Mouse (Mus musculus) myocyte (in vitro differentiated cells): ENCODE results near the gene Sfrp5.

Experiments
- CEBPB ChIP-seq: IDR thresholded peaks from 2 replicates; pipeline ENCODE4 v1.6.1; 2011; ENCODE audit warnings: mild to moderate bottlenecking, moderate library complexity; ENCODE audit not compliant: poor library complexity, insufficient read depth, severe bottlenecking
- E2F4 ChIP-seq: IDR thresholded peaks from one replicate; pipeline ENCODE4 v1.6.1; 2011; ENCODE audit warnings: mild to moderate bottlenecking, control low read depth, moderate library complexity; ENCODE audit not compliant: insufficient read depth
- MAX ChIP-seq: IDR thresholded peaks from one replicate; pipeline ENCODE4 v1.6.1; 2011; ENCODE audit warnings: low read depth, mild to moderate bottlenecking, control low read depth
- MYOD1 ChIP-seq, 3 experiments: IDR thresholded peaks; one replicate each; pipeline ENCODE4 v1.6.1; 2011; ENCODE audit warnings: control low read depth in 2 of 3, low read depth in 2 of 3, mild to moderate bottlenecking in 2 of 3, moderate library complexity in 1 of 3; ENCODE audit not compliant: insufficient read length in 2 of 3, control insufficient read depth in 1 of 3
- MYOG ChIP-seq, 3 experiments: IDR thresholded peaks; one replicate each; pipeline ENCODE4 v1.6.1; 2011; ENCODE audit warnings: control low read depth in 2 of 3, low read depth in 2 of 3, mild to moderate bottlenecking in 2 of 3; ENCODE audit not compliant: insufficient read length in 2 of 3, control insufficient read depth in 1 of 3, insufficient read depth in 1 of 3
- POLR2A ChIP-seq: IDR thresholded peaks from one replicate; pipeline ENCODE4 v1.6.1; 2011; ENCODE audit warnings: low read depth, mild to moderate bottlenecking, control low read depth, moderate library complexity; ENCODE audit not compliant: insufficient read length
- POLR2AphosphoS2 ChIP-seq: IDR thresholded peaks from one replicate; pipeline ENCODE4 v1.6.1; 2011; ENCODE audit warnings: low read depth, control low read depth; ENCODE audit not compliant: insufficient read length
- REST ChIP-seq: IDR thresholded peaks from one replicate; pipeline ENCODE4 v1.6.1; 2011; ENCODE audit warnings: mild to moderate bottlenecking, control low read depth, moderate library complexity; ENCODE audit not compliant: insufficient read depth, insufficient read length
- TCF12 ChIP-seq: IDR thresholded peaks from one replicate; pipeline ENCODE4 v1.6.1; 2011; ENCODE audit warnings: mild to moderate bottlenecking, control low read depth; ENCODE audit not compliant: poor library complexity, insufficient read depth, severe bottlenecking
- USF1 ChIP-seq: IDR thresholded peaks from one replicate; pipeline ENCODE4 v1.6.1; 2011; ENCODE audit warnings: low read depth, mild to moderate bottlenecking, control low read depth, moderate library complexity

DNA sequence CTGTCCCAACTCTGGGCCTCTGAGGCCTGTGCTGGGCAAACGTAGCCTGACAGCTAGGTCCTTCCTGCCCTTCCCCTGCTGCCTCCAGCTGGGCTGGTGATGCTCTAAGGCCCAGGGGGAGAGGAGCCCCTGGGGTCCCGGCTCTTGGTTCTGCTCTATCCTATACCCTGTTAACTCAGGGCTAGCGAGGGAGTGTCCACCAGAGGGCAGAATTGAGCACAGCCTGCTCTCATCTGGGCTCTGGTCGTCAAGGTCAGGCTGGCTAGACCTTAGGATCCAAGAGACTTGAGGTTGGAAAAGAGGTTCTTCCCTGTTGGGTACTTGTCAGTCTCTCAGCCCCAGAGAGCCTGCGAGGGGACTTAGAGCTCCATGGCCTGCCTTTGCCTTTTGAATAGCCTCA lies 11.6 kb downstream of the Sfrp5 start:
- TF ChIP-seq POLR2A (no peak), REST (no peak), CEBPB (no peak), MYOD1 (IDR thresholded peaks at IDR 0.05; ENCODE audit: control insufficient read depth in 1 of 3, insufficient read length in 2 of 3, low read depth in 2 of 3) (no peak), TCF12 (no peak), POLR2AphosphoS2 (no peak), USF1 (no peak), MAX (no peak), E2F4 (no peak), MYOG (IDR thresholded peaks at IDR 0.05; ENCODE audit: control insufficient read depth in 1 of 3, insufficient read depth in 1 of 3, insufficient read length in 2 of 3, low read depth in 2 of 3) (no peak)
